Mouse (Mus musculus): ENCODE measurements at regions not wholly inside any gene's neighbourhood (a gene's known extent, or its start where the extent isn't known, plus 50 kb on each side); places are given as distances from the start of the nearest gene placed in this dataset.

GRCm38 (mm10) chr12:112336691-112337295 lies 152.5 kb upstream of the A530016L24Rik start:
- TF ChIP-seq POLR2A (IDR thresholded peaks at IDR 0.05; ENCODE audit: borderline replicate concordance, control insufficient read depth, low read depth, low read length), result no peak
- no peak for TF ChIP-seq CTCF (IDR thresholded peaks at IDR 0.05; ENCODE audit: control insufficient read depth, insufficient read depth, low read length)
